Mouse (Mus musculus) lung, embryonic 16.5 days (tissue): ENCODE data around the gene Lsamp. TPM values are rescaled to one million over a fixed set of nuclear protein-coding genes. Genes with fewer than 3 reads are reported as not detected.

ENCODE experiments used
- ATAC-seq: fragments of 200-750 bp; cut with Nextera tagmentation; 2 replicates; pipeline ENCODE4 v1.8.0; 2017; ENCODE audit warnings: low read depth, mild to moderate bottlenecking, moderate library complexity
- H3K27ac ChIP-seq: fragments of 300-500 bp; sonication (generic); 2 replicates; pipeline ENCODE4 v1.5.1; 2014; ENCODE audit warnings: mild to moderate bottlenecking, control low read depth, low read length
- H3K27me3 ChIP-seq: fragments of 300-500 bp; sonication (generic); 2 replicates; pipeline ENCODE4 v1.6.1; 2014; ENCODE audit warnings: low read depth, low read length, mixed read lengths; ENCODE audit not compliant: control insufficient read depth, insufficient read depth
- H3K36me3 ChIP-seq: fragments of 300-500 bp; sonication (generic); 2 replicates; pipeline ENCODE4 v1.6.1; 2014; ENCODE audit warnings: low read length; ENCODE audit not compliant: control insufficient read depth, insufficient read depth
- H3K4me1 ChIP-seq: fragments of 300-500 bp; sonication (generic); replicated peaks from 2 replicates; pipeline ENCODE4 v1.6.1; 2014; ENCODE audit warnings: low read length, mixed read lengths; ENCODE audit not compliant: control insufficient read depth, insufficient read depth
- H3K4me2 ChIP-seq: fragments of 300-500 bp; sonication (generic); 2 replicates; pipeline ENCODE4 v1.6.1; 2014; ENCODE audit warnings: low read depth, low read length, control low read depth
- H3K4me3 ChIP-seq: fragments of 300-500 bp; sonication (generic); 2 replicates; pipeline ENCODE4 v1.5.1; 2014; ENCODE audit warnings: mild to moderate bottlenecking, low read length, control low read depth
- H3K9ac ChIP-seq: fragments of 300-500 bp; sonication (generic); 2 replicates; pipeline ENCODE4 v1.6.1; 2014; ENCODE audit warnings: low read length, control low read depth
- H3K9me3 ChIP-seq: fragments of 300-500 bp; sonication (generic); 2 replicates; pipeline ENCODE4 v1.6.1; 2016; ENCODE audit warnings: low read length; ENCODE audit not compliant: control insufficient read depth
- WGBS: fragments of 180-500 bp; shearing (Covaris S2); extraction: QIAGEN DNeasy Blood & Tissue Kit; methylation state at CpG from one replicate; pipeline ENCODE4 v1.1.7; 2014; 5-methylcytosine and 5-hydroxymethylcytosine counted together
- polyA plus RNA-seq: library from polyadenylated mRNA; unstranded; fragments of >200 nt; fragmentation: Nextera tagmentation; extraction: Ambion mirVana; gene quantifications from 2 replicates; pipeline ENCODE4 v1.2.1, GENCODE M21; 2015

Gene Lsamp
- polyA plus RNA-seq, 1 experiment from 2014 or later: 1.2 TPM

GRCm38 (mm10) chr16:41588675-41589301, 1604.6 kb downstream of the Lsamp start:
- Histone ChIP-seq H3K27ac (no peak overlapping the region), H3K4me1 (no peaks in the 10 kb centered on the region), H3K4me2 (no peak overlapping the region), H3K9me3 (no peaks in the 10 kb centered on the region), H3K27me3 (no peaks in the 10 kb centered on the region), H3K4me3 (no peak overlapping the region), H3K9ac (no peak overlapping the region), H3K36me3 (no peaks in the 10 kb centered on the region)
- ATAC-seq: no peak
- 72% methylated on average over 5 of the region's 5 CpGs for WGBS

GRCm38 (mm10) chr16:41612229-41612628, 1628.1 kb downstream of the Lsamp start:
- WGBS: 50% methylated on average over 1 of the region's 1 CpGs
- H3K4me3 ChIP-seq: no peak overlapping the region
- no peak for ATAC-seq
- no peaks in the 10 kb centered on the region for H3K36me3 ChIP-seq
- H3K4me1 ChIP-seq: no peaks in the 10 kb centered on the region
- H3K9ac ChIP-seq: no peak overlapping the region
- no peak overlapping the region for H3K4me2 ChIP-seq
- no peak overlapping the region for H3K27ac ChIP-seq
- no peaks in the 10 kb centered on the region for H3K9me3 ChIP-seq
- H3K27me3 ChIP-seq: no peaks in the 10 kb centered on the region

GRCm38 (mm10) chr16:41623871-41624270, 1639.7 kb downstream of the Lsamp start:
- no peak overlapping the region for H3K4me3 ChIP-seq
- no peak overlapping the region for H3K9ac ChIP-seq
- no peak overlapping the region for H3K4me2 ChIP-seq
- ATAC-seq: no peak
- no peaks in the 10 kb centered on the region for H3K4me1 ChIP-seq
- WGBS: 81% methylated on average over 1 of the region's 1 CpGs
- H3K27ac ChIP-seq: no peak overlapping the region
- no peaks in the 10 kb centered on the region for H3K9me3 ChIP-seq
- no peaks in the 10 kb centered on the region for H3K27me3 ChIP-seq
- no peaks in the 10 kb centered on the region for H3K36me3 ChIP-seq

GRCm38 (mm10) chr16:41633898-41634297, 1649.7 kb downstream of the Lsamp start:
- no peaks in the 10 kb centered on the region for H3K4me1 ChIP-seq
- no peak overlapping the region for H3K27ac ChIP-seq
- 67% methylated on average over 2 of the region's 2 CpGs for WGBS
- H3K27me3 ChIP-seq: no peaks in the 10 kb centered on the region
- no peaks in the 10 kb centered on the region for H3K36me3 ChIP-seq
- H3K9me3 ChIP-seq: no peaks in the 10 kb centered on the region
- H3K4me3 ChIP-seq: no peak overlapping the region
- no peak for ATAC-seq
- H3K9ac ChIP-seq: no peak overlapping the region
- no peak overlapping the region for H3K4me2 ChIP-seq

- H3K9me3 ChIP-seq: no peaks in the 10 kb centered on the region
- no peak overlapping the region for H3K27ac ChIP-seq
- no peaks in the 10 kb centered on the region for H3K36me3 ChIP-seq
- no peak overlapping the region for H3K9ac ChIP-seq
- no peak overlapping the region for H3K4me2 ChIP-seq
- no peak for ATAC-seq
- WGBS: 48% methylated on average over 2 of the region's 2 CpGs
- H3K27me3 ChIP-seq: no peaks in the 10 kb centered on the region
- H3K4me1 ChIP-seq: no peaks in the 10 kb centered on the region
- H3K4me3 ChIP-seq: no peak overlapping the region
These were observed 1656.7 kb downstream of the Lsamp start for GRCm38 (mm10) chr16:41640876-41641275.

GRCm38 (mm10) chr16:41653261-41653660, 1669.1 kb downstream of the Lsamp start:
- no peak overlapping the region for H3K4me3 ChIP-seq
- H3K27ac ChIP-seq: no peak overlapping the region
- H3K4me1 ChIP-seq: no peaks in the 10 kb centered on the region
- ATAC-seq: no peak
- H3K9me3 ChIP-seq: no peaks in the 10 kb centered on the region
- H3K36me3 ChIP-seq: no peaks in the 10 kb centered on the region
- H3K27me3 ChIP-seq: no peaks in the 10 kb centered on the region
- WGBS: 80% methylated on average over 2 of the region's 2 CpGs
- no peak overlapping the region for H3K4me2 ChIP-seq
- no peak overlapping the region for H3K9ac ChIP-seq

- H3K9me3 ChIP-seq: no peaks in the 10 kb centered on the region
- H3K9ac ChIP-seq: no peak overlapping the region
- 32% methylated on average over 2 of the region's 2 CpGs for WGBS
- H3K36me3 ChIP-seq: no peaks in the 10 kb centered on the region
- ATAC-seq: no peak
- H3K4me2 ChIP-seq: no peak overlapping the region
- no peak overlapping the region for H3K27ac ChIP-seq
- H3K4me1 ChIP-seq: no peaks in the 10 kb centered on the region
- no peak overlapping the region for H3K4me3 ChIP-seq
- H3K27me3 ChIP-seq: no peaks in the 10 kb centered on the region
These were observed 1690.3 kb downstream of the Lsamp start for GRCm38 (mm10) chr16:41674316-41675038.

GRCm38 (mm10) chr16:41675774-41676173, 1691.6 kb downstream of the Lsamp start:
- H3K27ac ChIP-seq: no peak overlapping the region
- no peaks in the 10 kb centered on the region for H3K27me3 ChIP-seq
- no peaks in the 10 kb centered on the region for H3K9me3 ChIP-seq
- ATAC-seq: no peak
- no peaks in the 10 kb centered on the region for H3K4me1 ChIP-seq
- WGBS: 80% methylated on average over 3 of the region's 3 CpGs
- H3K36me3 ChIP-seq: no peaks in the 10 kb centered on the region
- no peak overlapping the region for H3K9ac ChIP-seq
- H3K4me2 ChIP-seq: no peak overlapping the region
- no peak overlapping the region for H3K4me3 ChIP-seq

GRCm38 (mm10) chr16:41692435-41692834, 1708.3 kb downstream of the Lsamp start:
- ATAC-seq: no peak
- no peak overlapping the region for H3K9ac ChIP-seq
- H3K36me3 ChIP-seq: no peaks in the 10 kb centered on the region
- no peaks in the 10 kb centered on the region for H3K4me1 ChIP-seq
- no peaks in the 10 kb centered on the region for H3K27me3 ChIP-seq
- no peak overlapping the region for H3K4me2 ChIP-seq
- no peaks in the 10 kb centered on the region for H3K9me3 ChIP-seq
- H3K27ac ChIP-seq: no peak overlapping the region
- H3K4me3 ChIP-seq: no peak overlapping the region
